Mouse (Mus musculus) neural tube, embryonic 11.5 days (tissue): ENCODE data around the gene Actrt2. TPM values are rescaled to one million over a fixed set of nuclear protein-coding genes. Genes with fewer than 3 reads are reported as not detected.

ENCODE experiments used
- ATAC-seq: fragments of 200-750 bp; cut with Nextera tagmentation; 2 replicates; pipeline ENCODE4 v1.8.0; 2017; ENCODE audit warnings: moderate number of reproducible peaks, mild to moderate bottlenecking, moderate TSS enrichment, moderate library complexity; ENCODE audit not compliant: insufficient read depth, low FRiP score, low TSS enrichment
- DNase-seq: peaks from one replicate; pipeline ENCODE4 v3.0.0-alpha.2; 2015; ENCODE audit warnings: low spot score
- H3K27ac ChIP-seq: fragments of 300-500 bp; sonication (generic); 2 replicates; pipeline ENCODE4 v1.5.1; 2014; ENCODE audit warnings: low read depth, mild to moderate bottlenecking, low read length
- H3K27me3 ChIP-seq: fragments of 300-500 bp; sonication (generic); 2 replicates; pipeline ENCODE4 v1.6.1; 2014; ENCODE audit warnings: mild to moderate bottlenecking, low read length, mixed read lengths; ENCODE audit not compliant: control insufficient read depth, insufficient read depth
- H3K36me3 ChIP-seq: fragments of 300-500 bp; sonication (generic); 2 replicates; pipeline ENCODE4 v1.6.1; 2014; ENCODE audit warnings: mild to moderate bottlenecking, low read length, moderate library complexity, mixed read lengths; ENCODE audit not compliant: control insufficient read depth, insufficient read depth
- H3K4me1 ChIP-seq: fragments of 300-500 bp; sonication (generic); 2 replicates; pipeline ENCODE4 v1.6.1; 2014; ENCODE audit warnings: low read length, mixed read lengths; ENCODE audit not compliant: control insufficient read depth, insufficient read depth
- H3K4me2 ChIP-seq: fragments of 300-500 bp; sonication (generic); 2 replicates; pipeline ENCODE4 v1.6.1; 2014; ENCODE audit warnings: low read depth, mild to moderate bottlenecking, moderate library complexity
- H3K4me3 ChIP-seq: fragments of 300-500 bp; sonication (generic); 2 replicates; pipeline ENCODE4 v1.5.1; 2014; ENCODE audit warnings: low read depth, low read length
- H3K9ac ChIP-seq: fragments of 300-500 bp; sonication (generic); 2 replicates; pipeline ENCODE4 v1.6.1; 2014; ENCODE audit warnings: mild to moderate bottlenecking, low read length
- H3K9me3 ChIP-seq: fragments of 300-500 bp; sonication (generic); 2 replicates; pipeline ENCODE4 v1.6.1; 2016; ENCODE audit warnings: low read length; ENCODE audit not compliant: control insufficient read depth
- WGBS: fragments of 180-500 bp; shearing (Covaris S2); extraction: QIAGEN DNeasy Blood & Tissue Kit; methylation state at CpG from one replicate; pipeline ENCODE4 v1.1.7; 2014; 5-methylcytosine and 5-hydroxymethylcytosine counted together
- polyA plus RNA-seq: library from polyadenylated mRNA; unstranded; fragments of >200 nt; fragmentation: Nextera tagmentation; extraction: Ambion mirVana; gene quantifications from 2 replicates; pipeline ENCODE4 v1.2.1, GENCODE M21; 2014

Actrt2 gene
- polyA plus RNA-seq, 1 experiment from 2014 or later = not detected

DNA sequence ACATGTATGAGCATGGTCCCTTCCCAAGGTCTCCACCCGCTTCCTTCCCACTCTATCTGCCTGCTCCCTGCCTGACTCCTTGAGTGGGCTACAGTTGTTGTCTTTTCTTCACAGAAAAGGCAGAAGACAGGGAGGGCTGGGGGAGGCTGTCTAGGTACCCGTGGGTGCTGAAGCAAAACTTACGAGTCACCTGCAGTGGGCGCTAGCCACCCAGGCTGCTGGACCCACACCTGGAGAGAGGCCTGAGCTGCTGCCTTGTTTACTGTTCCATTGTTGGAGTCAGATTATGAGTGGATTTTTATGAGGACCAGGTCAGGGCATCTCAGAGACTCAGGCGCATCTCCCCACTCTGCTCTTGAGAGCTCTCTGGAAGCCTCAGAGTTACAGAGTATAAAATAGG is 28.9 kb upstream of the Actrt2 start:
- no peaks in the 10 kb centered on the region; the same call in 1 of the 2 replicates for H3K27me3 ChIP-seq
- H3K27ac ChIP-seq = no peak overlapping the region

GRCm38 (mm10) chr4:154696146-154696545 is 28.5 kb upstream of the Actrt2 start:
- Histone ChIP-seq H3K36me3 (no peaks in the 10 kb centered on the region), H3K4me1 (peaks cover 11% of the 10 kb centered on the region; the same call in 1 of the 2 replicates), H3K4me3 (no peak overlapping the region), H3K9me3 (no peaks in the 10 kb centered on the region), H3K27ac (no peak overlapping the region), H3K9ac (no peak overlapping the region), H3K27me3 (no peaks in the 10 kb centered on the region; the same call in 1 of the 2 replicates), H3K4me2 (no peak overlapping the region)
- WGBS = 25% methylated on average over 4 of the region's 4 CpGs
- peak; percentile 63 for DNase-seq
- ATAC-seq = no peak

More for the DNA sequence above, 28.9 kb upstream of the Actrt2 start:
- Histone ChIP-seq H3K9ac (no peak overlapping the region), H3K36me3 (no peaks in the 10 kb centered on the region), H3K4me1 (peaks cover 11% of the 10 kb centered on the region; the same call in 1 of the 2 replicates), H3K4me2 (no peak overlapping the region), H3K4me3 (no peak overlapping the region), H3K9me3 (no peaks in the 10 kb centered on the region)
- no peak for ATAC-seq
- DNase-seq = no peak
- 73% methylated on average over 5 of the region's 5 CpGs for WGBS

GRCm38 (mm10) chr4:154694361-154694760 is 26.7 kb upstream of the Actrt2 start:
- no peak overlapping the region for H3K9ac ChIP-seq
- H3K36me3 ChIP-seq = no peaks in the 10 kb centered on the region

DNA sequence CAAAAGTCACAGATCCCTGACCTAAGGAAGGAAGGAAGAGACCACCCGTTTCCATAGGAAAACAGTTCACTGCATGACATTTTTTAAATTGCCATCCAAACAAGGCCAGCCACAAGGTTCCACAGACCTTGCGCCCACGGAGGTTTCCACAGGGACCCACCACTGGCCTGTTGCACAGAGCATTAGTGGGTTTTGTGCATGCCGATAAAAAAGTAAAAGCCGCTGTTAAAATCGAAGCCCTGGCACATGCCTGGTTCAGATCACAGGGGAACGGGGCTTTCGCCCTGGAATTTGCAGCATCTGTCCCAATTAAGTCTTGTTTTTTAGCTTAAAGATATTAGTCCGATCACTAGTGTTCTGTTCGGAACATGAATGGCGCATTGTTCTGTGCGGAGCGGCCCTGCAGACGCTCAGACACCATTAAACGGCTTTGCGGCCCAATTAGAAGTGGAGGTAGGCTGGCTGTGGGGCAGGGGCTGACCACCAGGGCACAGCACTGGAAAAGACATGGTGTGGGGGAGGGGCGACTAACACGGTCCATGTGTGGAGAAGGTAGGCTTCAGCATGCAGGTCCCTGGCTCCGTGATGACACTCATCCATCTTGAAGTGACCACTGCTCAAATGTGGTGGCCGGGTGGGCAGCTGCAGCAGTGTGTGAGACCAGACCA is 25.8 kb upstream of the Actrt2 start:
- Histone ChIP-seq H3K27ac (no peak overlapping the region), H3K4me2 (no peak overlapping the region), H3K27me3 (no peaks in the 10 kb centered on the region; the same call in 1 of the 2 replicates), H3K9me3 (no peaks in the 10 kb centered on the region), H3K9ac (no peak overlapping the region), H3K4me1 (peaks cover 11% of the 10 kb centered on the region; the same call in 1 of the 2 replicates), H3K36me3 (no peaks in the 10 kb centered on the region), H3K4me3 (no peak overlapping the region)
- 62% methylated on average over 20 of the region's 20 CpGs for WGBS
- peak; percentile 27 for DNase-seq
- no peak for ATAC-seq

More at GRCm38 (mm10) chr4:154694361-154694760, 26.7 kb upstream of the Actrt2 start:
- 91% methylated on average over 5 of the region's 5 CpGs for WGBS
- Histone ChIP-seq H3K4me3 (no peak overlapping the region), H3K9me3 (no peaks in the 10 kb centered on the region), H3K27me3 (no peaks in the 10 kb centered on the region; the same call in 1 of the 2 replicates), H3K4me1 (peaks cover 11% of the 10 kb centered on the region; the same call in 1 of the 2 replicates), H3K27ac (no peak overlapping the region), H3K4me2 (no peak overlapping the region)
- DNase-seq = no peak
- no peak for ATAC-seq

- no peaks in the 10 kb centered on the region for H3K27me3 ChIP-seq
- DNase-seq (no peak), ATAC-seq (no peak)
- H3K9me3 ChIP-seq = no peaks in the 10 kb centered on the region
- no peak overlapping the region for H3K9ac ChIP-seq
- 76% methylated on average over 5 of the region's 5 CpGs for WGBS
- H3K4me2 ChIP-seq = no peak overlapping the region
- no peaks in the 10 kb centered on the region for H3K4me1 ChIP-seq
- no peak overlapping the region for H3K4me3 ChIP-seq
- no peak overlapping the region for H3K27ac ChIP-seq
- H3K36me3 ChIP-seq = no peaks in the 10 kb centered on the region
Observed at GRCm38 (mm10) chr4:154683068-154683752, 15.5 kb upstream of the Actrt2 start.

- Histone ChIP-seq H3K4me1 (no peaks in the 10 kb centered on the region), H3K9me3 (no peaks in the 10 kb centered on the region)
- 36% methylated on average over 14 of the region's 14 CpGs for WGBS
Observed at GRCm38 (mm10) chr4:154682311-154682710, 14.6 kb upstream of the Actrt2 start.

DNA sequence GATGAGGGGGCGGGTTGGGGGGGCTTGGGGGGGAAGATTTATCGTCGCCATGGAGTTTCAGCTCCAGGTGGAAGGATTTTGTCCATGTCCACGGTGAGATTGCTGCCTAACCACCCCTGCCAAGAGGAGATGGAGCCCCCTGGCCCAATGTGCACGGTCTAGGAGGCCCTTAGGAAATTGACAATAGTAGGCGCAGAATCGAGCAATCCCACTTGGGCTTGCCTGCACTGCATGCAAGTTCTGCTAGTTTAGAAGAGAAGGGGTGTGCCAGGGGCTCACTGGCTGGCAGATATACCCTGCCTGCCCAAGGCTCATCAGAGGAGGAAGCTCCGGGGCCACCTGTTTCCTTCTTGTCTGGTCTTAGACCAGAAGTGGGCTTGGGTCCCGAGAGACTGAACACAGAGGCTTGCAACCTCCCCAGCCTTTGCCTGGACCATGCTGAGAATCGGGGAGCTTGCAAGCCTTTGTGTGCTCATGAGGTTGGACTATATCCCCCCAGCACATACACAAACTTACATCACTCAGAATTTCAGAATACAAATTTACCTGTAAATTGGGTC is 7.9 kb upstream of the Actrt2 start:
- Histone ChIP-seq H3K36me3 (no peaks in the 10 kb centered on the region), H3K4me3 (no peak overlapping the region), H3K27ac (no peak overlapping the region), H3K9me3 (no peaks in the 10 kb centered on the region), H3K4me2 (no peak overlapping the region), H3K27me3 (no peaks in the 10 kb centered on the region), H3K9ac (no peak overlapping the region), H3K4me1 (peaks cover 5% of the 10 kb centered on the region; the same call in 1 of the 2 replicates)
- WGBS = 66% methylated on average over 10 of the region's 10 CpGs
- DNase-seq (no peak), ATAC-seq (no peak)

More at GRCm38 (mm10) chr4:154682311-154682710, 14.6 kb upstream of the Actrt2 start:
- H3K27ac ChIP-seq = no peak overlapping the region
- no peak for DNase-seq
- H3K36me3 ChIP-seq = no peaks in the 10 kb centered on the region
- no peak overlapping the region for H3K9ac ChIP-seq
- H3K4me2 ChIP-seq = no peak overlapping the region
- no peak for ATAC-seq
- H3K27me3 ChIP-seq = no peaks in the 10 kb centered on the region
- H3K4me3 ChIP-seq = no peak overlapping the region

DNA sequence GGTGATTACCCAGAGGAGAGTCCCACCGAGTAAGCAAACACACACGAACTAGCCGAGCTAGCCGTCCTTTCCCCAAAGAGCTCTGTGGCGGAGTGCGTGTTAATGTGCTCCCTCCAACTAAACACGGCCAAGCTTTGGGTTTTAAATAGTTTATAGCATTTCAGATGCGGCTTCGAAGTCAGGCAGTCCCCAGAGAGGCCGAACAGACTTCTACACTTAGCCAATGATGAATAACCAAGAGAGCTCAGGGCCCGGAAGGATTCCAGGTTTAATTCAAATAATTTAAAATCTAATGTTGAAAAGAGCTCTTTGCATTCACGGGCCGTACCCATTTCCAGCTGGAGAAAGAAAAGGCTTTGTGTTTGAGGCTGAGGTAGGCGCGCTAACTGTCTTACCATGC is 7.3 kb upstream of the Actrt2 start:
- Histone ChIP-seq H3K4me1 (peaks cover 5% of the 10 kb centered on the region; the same call in 1 of the 2 replicates), H3K36me3 (no peaks in the 10 kb centered on the region), H3K9me3 (no peaks in the 10 kb centered on the region), H3K9ac (no peak overlapping the region), H3K4me2 (no peak overlapping the region), H3K27me3 (no peaks in the 10 kb centered on the region), H3K4me3 (no peak overlapping the region), H3K27ac (no peak overlapping the region)
- no peak for ATAC-seq
- no peak for DNase-seq
- 37% methylated on average over 15 of the region's 15 CpGs for WGBS
